Mouse (Mus musculus) cerebellum, adult 9-10 months (tissue): ENCODE data around the gene Mical3.

ENCODE experiments used
- DNase-seq: peaks from one replicate; pipeline ENCODE4 v3.0.0; 2022

The Mical3 gene

DNA sequence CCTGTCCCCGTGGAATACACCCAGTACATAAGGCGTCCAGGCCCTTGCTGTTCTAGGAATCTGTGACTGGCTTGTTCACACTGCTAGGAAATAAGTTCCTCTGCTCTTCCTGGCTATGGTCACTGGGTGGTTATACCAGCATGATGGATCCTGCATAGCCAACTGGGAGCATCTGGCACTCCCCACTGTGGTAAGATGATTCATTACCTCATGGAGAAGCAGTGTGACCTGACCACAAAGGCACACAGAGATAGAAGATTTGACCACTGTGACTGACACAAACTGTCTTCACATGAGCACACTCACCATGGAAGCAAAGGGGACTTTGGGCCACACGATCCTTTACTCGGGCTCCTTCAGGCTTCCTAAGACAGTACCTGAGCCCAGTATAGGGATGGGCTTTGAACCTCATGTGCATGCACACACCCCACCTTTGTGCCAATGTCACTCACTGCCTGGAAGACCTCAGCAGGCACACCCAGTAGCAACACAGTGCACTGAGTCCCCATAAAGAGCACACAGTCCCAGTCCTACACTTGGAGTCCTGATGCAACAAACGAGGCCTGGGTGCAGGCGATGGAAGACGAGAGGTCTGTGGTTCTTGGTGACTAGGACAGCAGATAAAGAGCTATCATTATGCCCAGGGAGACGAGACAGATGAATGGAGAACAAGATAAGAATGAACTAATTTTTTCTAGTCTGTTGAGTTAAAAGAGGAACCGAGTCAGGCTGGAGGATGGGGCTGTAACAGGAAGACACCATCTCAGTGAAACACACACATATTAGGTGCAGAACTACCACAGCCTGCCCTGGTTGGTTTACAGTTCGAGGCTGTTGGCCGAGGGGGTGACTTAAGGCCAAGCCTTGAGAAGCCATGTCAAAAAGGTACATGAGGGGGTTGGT is 174.3 kb downstream of the Mical3 start:
- no peak for DNase-seq

DNA sequence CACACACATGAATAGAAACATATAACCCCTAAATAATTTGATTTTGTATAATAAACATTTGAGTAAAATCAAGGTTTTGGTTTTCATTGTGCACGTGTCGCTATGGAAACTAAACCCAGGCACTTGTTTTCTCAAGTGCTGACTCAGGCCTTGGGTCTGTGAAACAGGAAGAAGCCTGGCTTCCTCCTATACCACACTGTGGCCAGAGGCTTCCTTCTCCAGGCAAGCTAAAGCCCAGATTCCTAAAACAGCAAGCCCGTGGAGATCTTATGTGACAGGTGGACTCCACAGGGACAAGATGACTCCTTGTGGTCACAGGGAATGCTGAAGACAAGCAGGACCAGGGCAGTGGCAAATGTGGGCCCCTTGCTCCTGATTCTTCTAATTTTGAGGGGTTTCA is 175.6 kb downstream of the Mical3 start:
- no peak for DNase-seq

- DNase-seq: no peak
Measured at GRCm38 (mm10) chr6:120954241-120954640, 176.6 kb downstream of the Mical3 start.

- no peak for DNase-seq
Measured at GRCm38 (mm10) chr6:120952475-120952874, 178.3 kb downstream of the Mical3 start.

DNA sequence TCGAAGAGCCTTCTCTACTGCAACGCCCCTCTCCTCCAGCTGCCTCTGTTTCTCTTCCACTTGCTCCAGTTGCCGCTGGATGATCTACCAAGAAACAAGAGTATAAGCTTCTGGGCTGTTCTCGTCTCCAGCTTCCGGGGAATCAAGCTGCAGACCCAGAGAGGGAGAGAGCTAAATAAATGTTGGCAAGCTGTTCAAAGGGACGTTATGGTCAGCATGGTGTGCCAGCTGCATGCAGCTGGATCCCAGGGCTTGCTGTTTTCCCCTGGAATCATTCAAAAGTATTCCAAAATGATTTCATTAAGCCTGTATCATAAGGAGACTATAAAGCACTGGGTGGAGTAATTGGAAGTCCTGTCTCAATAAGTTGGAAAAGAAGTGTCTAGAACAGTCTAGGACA is 179.5 kb downstream of the Mical3 start:
- no peak for DNase-seq

DNA sequence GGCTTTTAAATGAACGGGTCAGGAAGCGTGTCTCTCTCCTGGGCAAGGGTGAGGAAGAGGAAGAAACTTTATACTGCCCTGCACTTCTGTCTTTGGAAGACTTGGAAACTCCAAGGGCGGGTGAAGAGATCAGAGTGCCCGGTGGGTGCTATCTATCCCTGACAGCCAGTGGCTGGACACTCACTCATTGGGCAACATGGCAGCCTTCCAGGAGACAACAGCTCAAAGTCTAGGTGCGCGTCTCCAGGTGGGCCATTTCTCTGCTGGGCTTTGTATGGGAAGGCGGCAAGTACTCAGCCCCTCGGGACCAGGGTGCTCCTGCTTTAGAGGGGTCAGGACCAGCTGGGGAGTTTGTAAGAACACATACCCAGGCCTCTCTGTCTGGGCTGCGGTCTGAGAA is 185.3 kb downstream of the Mical3 start:
- no peak for DNase-seq

DNA sequence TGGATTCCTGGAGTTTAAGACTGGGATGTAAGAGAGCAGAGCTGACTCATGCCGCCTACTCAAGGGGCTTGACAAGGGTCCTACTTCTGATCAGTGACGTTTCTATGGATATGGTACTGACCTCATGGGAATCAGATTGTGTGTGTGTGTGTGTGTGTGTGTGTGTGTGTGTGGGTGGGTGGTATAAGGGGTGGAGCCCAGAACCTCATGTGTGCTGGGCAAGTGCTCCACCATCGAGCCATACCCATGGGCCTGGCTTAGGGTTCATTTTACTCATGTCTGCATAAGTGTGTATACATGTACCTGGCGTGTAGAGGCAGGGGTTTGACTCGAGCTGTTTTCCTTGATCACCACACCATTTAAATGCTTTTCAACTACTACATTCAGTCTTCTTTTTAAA is 186.8 kb downstream of the Mical3 start:
- no peak for DNase-seq

DNA sequence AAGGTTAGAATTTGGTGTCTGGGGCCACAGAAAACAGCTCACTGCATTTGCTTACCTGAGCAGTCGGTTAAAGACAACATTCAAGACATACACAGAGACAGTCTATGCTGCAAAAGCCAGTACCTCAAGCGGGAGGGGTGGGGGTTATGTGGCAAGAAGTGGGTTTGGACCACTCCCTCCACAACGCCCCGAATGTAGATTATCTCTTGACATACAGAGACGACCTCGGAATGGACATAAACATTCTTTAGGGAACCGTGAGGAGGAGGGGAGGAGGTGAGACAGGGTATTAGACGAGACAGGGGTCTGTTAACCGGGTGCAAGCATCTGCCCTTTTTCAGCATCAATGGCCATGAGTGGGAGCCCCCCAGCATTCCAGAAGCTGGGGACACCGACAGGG is 187.2 kb downstream of the Mical3 start:
- DNase-seq: no peak

GRCm38 (mm10) chr6:120943079-120943478 is 187.7 kb downstream of the Mical3 start:
- no peak for DNase-seq

- DNase-seq: no peak
Measured at GRCm38 (mm10) chr6:120941575-120941974, 189.2 kb downstream of the Mical3 start.

DNA sequence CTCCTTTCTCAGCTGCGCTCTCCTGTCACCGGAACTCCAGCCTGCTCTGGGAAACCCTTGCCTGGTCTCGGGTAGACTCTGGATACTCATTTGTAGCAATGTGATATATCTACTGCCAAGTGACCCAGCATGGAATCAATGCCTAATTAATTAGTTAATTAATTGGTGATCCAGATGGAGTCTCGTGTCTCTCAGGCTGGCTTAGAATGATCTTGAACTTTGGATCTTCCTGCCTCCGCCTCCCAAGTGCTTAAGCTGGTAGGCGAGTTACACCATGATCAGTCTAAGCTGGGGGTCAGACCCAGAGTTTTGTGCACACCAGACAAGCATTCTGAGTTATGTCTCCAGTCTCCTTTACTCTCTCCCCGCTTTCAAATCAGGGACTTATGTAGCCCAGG is 189.7 kb downstream of the Mical3 start:
- DNase-seq: no peak

DNA sequence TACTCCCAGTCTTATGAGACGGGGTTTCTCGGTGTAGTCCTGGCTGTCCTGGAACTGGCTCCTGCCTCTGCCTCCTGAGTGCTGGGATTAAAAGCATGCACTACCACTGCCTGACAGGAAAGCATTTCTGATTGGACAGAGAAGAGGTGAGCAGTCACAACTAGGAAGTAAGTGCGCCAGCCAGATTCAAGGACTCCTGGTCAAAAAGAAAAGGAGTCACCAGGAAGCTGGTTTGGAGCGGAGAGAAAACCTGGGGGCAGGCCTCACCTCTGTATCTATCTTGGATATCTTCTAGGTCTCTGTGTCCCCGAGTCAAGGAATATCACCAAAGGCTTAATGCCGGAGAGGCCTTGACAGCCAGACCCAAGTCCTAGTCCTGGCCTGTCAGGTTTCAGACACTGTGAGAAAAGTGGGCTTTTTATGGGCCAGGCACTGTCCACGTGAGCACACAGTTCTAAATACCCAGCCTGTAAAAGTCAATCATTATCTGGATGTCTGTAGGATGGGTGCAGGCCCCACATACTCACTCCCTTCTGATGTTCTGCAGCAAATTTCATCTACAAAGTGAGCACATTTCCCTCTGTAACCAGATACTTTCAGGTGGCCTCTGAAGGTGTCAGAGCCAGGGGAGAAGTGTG is 190.2 kb downstream of the Mical3 start:
- no peak for DNase-seq

- no peak for DNase-seq
Measured at GRCm38 (mm10) chr6:120939783-120940182, 191.0 kb downstream of the Mical3 start.

GRCm38 (mm10) chr6:120938763-120939450 is 191.9 kb downstream of the Mical3 start:
- DNase-seq: no peak

DNA sequence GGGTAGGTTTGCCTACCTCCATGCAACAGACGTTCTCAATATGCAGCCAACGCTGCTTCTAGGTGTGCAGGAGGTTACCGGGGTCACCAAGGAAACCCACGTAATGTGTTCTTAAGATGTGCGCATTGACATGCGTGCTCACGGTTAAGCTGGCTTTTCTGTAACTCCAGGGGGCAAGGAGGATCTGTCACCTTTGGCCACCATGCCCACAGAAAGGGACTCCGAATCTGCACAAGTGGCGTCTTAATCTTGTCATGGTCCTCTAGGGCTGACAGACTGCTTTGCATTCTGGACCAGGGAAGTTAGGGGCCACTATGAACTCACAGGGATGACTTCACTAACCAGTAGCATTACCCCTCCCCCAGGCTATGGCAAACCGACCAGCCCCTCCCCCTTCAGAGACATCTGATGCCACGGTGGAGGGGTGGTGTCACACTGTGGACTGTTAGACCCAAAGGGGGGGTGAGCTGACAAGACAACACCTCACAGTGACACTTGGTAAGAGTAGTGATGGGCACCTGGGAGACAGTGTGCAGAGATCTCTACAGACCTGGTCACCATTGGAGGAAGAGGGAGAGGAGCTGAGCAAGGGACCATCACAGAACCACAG is 192.7 kb downstream of the Mical3 start:
- DNase-seq: no peak

GRCm38 (mm10) chr6:120937104-120937617 is 193.6 kb downstream of the Mical3 start:
- no peak for DNase-seq

DNA sequence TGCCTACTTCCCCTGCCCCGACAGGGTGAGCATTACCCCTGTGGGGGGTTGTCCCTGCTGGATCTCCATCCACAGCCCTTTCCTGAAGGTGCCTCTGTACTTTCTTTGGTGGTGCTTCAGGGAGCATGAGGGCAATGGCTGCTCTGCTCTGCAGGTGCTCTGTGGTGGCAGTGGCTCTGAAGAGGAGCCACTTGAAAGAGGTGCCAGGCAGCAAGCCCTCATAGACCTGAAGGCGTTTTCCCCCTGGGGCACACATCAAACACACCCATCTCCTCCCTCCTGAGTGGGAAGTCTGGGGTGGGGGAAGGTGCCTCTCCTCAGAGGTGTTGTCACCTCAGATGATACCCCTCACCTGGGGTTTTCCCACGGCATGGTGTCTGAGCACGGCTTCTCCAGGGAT is 196.6 kb downstream of the Mical3 start:
- DNase-seq: no peak

DNA sequence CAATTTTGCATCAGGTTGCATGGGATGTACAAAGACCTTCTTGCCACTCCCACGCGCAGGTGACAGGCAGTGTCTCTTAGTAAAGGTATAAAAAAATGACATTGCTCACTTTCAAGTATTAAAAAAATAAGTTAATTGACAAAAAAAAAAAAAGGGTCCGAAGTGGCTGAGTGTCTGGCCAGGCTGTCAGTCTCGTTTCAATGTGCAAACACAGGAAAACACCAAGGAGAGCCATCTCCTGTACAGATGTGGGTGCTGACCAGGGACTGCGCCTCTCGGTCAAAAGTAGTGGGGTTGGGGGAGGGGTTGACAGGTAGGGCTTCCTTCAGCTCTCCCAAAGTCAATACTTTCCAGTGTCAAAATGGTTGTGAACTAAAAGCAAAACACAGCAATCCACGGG is 197.1 kb downstream of the Mical3 start:
- DNase-seq: no peak

DNA sequence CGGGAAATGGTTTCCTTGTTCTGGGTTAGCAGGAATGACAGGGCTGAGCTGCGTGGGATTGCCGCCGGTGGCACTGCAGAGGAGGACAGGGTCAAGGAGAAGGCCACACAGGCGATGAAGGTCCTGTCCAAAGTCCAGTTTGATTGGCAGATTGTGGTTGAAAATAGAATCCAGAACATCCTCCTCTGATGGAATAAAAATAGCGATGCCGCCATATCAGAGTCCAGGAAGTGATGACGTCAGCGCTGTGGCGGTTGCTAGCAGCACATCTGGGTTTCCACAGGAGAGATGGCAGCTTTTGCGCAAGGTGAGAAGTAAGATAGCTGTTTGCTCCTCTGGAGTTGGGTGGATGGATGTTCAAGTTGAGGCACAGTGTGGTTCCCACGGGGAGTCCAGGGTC is 198.2 kb downstream of the Mical3 start:
- DNase-seq: no peak

GRCm38 (mm10) chr6:120930450-120931306 is 200.1 kb downstream of the Mical3 start:
- no peak for DNase-seq

GRCm38 (mm10) chr6:120929421-120929820 is 201.4 kb downstream of the Mical3 start:
- DNase-seq: no peak

- peak; percentile 20 for DNase-seq
Measured at GRCm38 (mm10) chr6:120927765-120928164, 203.0 kb downstream of the Mical3 start.
